Mouse (Mus musculus) mature B cell (primary cell): ENCODE results near the gene Pard3b.

Source experiments
- in situ Hi-C: fragments of 300-500 bp; cut with MboI; formaldehyde crosslinking; loops from 2 replicates; pipeline ENCODE4 v1.14.3; 2019

Gene Pard3b

DNA sequence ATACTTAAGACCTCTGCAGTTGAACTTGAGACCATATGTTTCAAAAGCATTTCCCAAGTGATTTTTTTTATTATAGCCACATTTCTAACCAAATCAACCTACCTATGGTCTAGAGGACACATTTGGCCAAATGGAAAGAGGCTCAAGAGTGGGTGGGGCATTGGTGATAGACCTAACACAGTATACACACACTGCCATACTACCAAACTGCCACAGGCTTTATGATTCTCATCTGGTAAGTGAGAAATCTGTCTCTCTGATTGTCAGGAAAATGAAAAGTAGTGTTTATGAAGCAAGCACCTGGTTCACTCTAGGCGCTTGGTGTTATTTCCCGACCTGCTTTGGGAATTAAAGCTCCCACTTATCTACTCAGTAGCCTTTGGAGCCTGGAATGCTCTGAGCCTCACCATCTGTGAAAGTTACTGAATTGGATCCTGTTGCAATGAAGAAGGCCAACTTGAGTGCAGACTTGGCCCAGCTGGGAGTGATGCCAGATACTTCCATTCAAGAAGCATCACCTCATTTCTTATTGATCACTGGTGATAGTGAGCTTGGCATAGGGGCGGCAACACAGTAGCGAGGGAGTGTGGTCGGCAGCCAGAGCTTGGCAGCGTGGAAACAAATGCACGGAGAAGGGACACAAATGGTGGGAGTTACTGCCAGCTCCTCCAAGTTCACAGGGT, 810.7 kb downstream of the Pard3b start:
- in situ Hi-C loops: no loop called here

DNA sequence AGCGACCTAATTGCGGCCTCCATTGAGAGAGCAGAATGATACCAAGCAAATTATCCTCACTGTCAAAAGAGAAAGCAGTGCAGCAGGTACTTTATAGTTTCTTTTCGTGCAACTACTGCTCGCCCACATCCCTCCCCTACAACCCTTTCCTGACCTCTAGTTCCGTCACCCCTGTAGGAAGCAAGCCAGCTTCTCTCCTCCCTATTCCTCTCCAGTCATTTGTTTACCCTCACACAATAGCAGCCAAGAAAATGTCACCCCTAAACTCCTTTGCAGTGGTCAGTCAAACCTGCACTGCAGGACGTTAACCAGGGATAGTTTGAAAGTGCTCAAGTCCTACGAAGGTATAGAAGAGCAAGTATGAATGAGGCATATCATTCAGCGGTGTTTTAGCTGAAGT, 826.9 kb downstream of the Pard3b start:
- in situ Hi-C loops: no loop called here

DNA sequence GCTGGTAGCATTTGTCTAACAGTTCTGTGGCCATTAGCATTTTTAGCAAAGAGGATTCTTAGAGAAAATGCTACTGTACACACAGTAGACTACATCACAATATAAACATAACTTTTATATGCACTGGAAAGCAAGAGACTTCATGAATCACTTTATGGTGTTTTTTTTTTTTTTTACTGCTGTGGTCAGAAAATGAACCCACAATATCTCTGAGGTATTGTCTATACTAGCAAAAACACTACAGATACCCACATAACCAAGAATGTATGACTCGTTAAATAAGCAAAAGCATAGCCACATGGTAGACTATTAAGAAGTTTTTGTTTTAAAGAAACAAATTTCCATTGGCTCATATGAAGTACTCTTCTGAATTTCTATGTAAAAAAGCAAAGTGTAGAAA, 827.9 kb downstream of the Pard3b start:
- in situ Hi-C loops: no loop called here

DNA sequence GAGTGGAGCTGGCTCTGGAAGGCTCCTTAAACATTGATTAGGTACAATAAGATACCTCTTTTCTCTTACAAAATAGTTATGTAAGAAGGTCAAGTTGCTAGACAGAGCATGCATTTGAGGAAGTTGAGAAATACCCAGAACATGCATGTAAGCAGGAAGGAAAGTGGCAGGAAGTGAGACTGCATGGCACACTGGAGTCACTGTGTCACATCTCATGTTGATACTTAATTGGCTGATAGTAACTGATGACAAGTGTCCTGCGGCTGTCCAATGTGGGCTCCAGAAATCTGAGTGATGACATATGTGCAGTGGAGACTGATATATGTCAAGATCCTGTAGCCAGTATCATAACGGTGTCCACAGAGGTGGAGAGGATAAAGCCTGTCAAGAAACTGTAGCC, 844.4 kb downstream of the Pard3b start:
- in situ Hi-C loops: no loop called here

DNA sequence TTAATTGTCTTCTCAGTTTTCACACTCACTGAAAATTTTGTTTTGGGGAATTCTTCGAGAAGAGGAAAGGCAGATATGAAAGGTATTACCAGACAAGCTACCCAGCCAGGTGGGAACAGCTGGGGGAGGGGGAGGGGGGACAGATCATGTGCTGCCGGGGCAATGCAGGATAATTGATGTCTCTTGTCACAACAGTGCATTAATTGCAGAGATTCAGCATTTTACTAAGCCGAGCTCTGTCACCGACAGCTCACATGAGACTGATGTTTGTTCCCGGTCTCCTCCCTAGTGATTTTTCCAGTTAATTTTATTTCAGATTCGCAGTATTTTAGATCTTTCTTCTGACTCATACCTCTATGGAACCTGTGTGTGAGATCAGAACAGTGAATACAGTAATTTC, 850.2 kb downstream of the Pard3b start:
- in situ Hi-C loops: no loop called here

DNA sequence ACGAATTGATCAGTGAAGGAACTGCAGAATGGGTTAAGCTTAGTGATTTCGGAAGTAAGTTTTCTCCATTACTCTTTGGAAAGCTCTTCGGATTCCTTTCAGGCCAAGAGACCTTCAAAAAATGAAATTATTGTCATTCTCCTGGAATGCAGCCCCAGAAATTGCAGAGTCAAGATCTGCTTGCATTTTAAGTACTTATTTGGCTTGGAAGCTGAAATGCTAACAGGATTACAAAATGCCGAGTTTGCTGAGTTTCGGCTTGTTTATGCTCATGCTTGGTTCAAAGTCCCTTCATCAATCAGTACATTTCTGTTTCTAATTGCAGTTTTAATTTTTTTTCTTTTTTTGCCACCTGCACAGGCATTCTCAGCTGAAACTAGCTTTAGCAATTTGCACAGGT, 860.5 kb downstream of the Pard3b start:
- in situ Hi-C loops: no loop called here

DNA sequence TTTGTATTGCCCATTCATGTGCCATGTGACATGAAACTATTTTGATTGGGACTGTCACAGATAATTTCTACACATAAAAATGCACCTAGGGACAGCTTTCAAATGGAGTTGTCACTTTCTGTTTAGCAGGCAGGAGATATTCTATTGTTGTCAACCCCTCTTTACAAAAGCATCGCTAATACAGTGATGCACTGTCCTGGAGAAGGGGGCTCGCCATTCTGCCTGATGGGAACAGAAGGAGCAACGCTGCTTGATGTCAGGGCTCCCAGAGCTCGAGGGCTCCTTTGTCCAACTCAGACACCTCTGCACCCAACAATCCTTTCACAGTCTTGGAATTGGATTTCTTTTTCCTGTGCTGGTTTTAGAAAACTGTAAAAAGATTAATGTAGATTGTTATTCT, 871.9 kb downstream of the Pard3b start:
- in situ Hi-C loops: no loop called here

DNA sequence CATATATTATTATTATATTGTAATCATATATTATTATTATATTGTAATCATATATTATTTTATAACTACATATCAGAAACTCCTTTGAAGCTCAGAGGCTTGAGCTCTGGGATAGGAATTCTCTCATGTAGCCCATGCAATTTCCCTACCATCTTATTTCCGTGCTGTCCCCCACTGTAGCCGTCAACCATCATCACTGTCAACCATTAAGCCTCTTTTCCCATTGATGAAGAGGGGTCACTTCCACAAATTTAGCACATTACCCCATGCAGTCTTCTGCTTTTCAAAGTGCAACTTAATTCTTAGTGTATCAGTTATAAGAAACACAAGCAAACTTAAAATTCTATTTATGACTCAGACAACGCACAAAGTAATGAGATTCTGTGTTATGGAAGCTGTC, 873.1 kb downstream of the Pard3b start:
- in situ Hi-C loops: no loop called here

DNA sequence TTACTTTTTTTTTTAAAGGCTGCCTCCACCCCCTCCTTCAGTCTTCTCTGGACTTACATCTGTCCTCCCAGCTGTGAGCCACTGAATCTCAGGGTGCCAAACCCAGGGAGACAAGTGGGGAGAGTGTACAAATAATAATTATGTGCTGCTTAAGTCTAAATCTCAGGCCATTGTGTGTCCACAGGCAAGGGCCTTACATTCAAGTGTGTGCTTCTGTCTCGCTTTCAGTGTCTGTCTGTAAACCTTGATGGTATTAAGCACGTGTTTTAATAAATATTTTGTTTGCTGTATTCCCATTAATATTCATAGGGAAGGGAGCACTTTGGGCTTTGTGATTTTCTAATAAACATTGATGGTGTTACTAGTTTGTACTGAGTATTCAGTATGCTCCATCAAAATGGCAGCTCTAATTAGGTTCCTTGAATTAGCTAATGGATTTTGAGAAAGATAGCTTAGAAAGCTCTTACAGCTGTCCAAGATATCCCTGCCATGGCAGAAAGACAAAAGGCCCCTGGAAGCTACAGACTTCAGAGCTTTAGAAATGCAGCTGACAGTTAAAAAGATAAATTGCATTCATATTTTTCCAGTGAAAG, 880.1 kb downstream of the Pard3b start:
- in situ Hi-C loops: no loop called here

DNA sequence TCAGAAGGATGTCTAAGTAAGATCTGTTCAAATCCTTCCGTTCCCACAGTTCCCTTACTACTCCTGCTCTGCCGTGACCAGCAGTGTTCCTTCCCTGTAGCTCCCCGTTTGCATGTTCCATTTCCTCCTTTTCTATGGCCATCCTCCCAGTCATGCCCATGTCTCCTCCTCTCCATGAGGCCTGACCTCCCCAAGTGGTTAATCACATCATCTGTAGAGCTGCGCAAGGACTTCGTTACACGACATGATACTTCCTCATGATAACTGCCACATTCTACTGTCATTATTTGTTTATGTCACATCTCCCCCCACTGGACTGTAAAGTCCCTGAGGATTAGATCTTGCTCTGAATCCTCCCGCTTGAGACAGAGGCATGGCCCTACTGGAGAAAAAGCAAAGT, 882.7 kb downstream of the Pard3b start:
- in situ Hi-C loops: no loop called here

DNA sequence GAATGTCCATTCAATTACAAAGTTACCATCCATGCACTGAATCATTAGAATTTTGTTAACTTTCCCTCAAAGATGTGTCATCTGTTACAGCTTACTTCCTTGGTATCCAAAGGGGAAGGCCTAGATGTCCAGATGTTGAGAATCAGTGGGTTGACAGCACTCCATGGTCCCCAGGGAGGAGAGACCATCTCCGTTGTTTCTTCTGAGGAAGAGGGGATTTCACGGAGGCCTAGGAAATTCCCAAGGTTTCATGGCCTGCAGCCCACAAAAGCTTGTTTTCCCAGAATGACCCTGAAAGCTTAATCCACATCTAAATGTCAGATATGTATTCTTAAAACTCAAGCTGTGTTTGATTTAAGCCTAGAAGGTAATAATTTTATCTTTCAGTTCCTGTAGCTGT, 884.1 kb downstream of the Pard3b start:
- in situ Hi-C loops: no loop called here

DNA sequence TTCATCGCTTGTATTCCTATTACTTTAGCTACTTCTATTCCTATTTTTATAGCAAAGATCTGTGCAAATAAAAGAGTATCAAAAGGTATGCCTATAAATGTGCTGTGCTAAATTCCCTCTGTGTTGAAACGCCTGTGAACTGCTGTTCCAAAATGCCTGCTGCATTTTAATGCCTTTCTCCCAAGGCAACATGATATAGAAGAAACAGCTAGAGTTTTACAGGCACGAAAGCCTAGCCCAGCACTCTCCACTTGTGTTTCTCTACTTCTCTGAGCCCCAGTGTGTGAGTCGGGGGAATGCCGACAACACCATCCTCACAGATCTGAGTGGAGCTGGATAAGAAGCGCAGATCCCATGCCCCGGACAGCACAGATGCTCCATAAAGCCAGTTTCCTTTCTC, 889.2 kb downstream of the Pard3b start:
- in situ Hi-C loops: no loop called here

DNA sequence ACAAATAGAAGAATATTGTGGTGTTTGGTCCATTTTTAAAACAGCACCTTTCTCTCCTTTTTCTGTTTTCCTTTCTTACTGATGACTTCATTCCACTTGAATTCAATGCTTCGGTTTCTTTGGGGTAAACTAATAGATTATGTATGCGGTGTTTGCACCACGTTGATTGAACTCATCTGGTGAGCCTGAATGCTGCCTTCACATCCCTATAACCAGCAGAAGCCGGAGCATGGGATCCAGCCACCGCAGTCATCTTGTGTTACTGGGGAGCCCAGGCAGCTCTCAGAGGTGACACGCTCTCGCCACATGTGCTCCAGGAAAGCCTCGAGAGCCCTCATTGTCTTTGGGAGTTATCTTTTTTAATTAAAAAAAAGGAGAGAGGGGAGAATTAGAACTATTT, 891.3 kb downstream of the Pard3b start:
- in situ Hi-C loops: no loop called here

DNA sequence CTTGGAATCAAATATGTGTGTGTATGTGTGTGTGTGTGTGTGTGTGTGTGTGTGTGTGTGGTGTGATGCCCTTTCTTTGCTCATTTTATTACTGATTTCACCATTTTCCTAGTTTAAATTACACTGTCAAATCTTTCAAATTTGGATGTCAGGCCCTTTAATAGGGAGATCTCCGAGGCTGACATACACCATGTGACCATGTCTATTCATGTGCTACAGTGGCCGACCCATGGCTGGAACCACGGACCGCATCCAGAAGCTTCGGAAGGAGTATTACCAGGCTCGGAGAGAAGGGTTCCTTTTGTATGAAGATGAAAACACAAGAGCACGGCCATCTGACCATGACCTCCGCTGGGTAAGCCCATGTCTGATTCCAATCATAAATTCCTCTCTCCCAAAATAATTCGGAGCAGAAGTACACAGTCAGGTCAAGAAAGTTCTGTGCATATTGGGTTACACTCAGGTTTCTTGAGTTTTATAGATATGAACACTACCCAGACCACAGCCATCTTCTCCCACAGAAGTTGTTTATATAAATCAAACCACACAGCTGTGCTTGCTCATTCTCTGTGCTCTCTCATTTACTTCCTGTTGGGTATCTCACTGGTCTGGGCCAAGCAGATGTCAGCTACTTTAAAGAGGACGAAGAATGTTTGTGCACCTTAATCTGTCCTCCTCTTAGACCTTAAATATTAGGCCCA, 894.0 kb downstream of the Pard3b start:
- in situ Hi-C loops: no loop called here

DNA sequence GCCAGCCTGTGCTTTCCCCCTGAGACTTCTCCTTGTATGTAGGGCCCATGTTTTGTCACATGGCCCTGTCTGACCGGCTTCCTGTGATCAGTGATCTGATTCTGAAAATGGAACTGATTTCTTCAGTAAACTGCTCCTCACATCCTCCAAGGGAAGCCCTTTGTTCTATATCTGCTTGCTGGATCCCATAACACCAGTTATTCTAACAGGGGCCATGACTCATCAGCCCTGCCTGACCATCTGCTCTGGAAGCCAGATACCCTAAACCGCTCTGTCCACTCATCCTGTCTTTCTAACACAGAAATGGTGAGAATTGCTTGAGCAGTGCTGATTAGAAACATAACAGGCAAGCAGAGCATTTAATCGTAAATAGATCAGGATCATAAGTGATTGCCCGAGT, 910.3 kb downstream of the Pard3b start:
- in situ Hi-C loops: no loop called here

DNA sequence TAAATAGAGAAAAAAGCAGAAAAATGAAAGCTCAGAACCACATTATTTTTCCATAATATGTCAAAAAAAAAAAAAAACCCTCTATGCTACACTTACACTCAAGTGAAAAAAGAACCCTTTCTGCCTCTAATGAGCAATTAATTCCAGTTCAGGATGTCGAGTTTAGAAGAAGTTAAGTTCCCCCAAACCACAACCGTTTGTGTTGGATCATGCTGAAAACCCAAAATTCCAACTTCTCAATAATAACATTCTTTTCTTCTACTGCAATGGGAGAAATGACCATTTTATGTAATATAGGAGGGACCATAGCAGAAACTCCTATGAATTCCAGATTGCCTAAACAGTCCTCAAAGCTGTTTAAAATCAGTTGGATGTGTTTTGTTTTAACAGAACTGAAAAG, 911.9 kb downstream of the Pard3b start:
- in situ Hi-C loops: no loop called here

DNA sequence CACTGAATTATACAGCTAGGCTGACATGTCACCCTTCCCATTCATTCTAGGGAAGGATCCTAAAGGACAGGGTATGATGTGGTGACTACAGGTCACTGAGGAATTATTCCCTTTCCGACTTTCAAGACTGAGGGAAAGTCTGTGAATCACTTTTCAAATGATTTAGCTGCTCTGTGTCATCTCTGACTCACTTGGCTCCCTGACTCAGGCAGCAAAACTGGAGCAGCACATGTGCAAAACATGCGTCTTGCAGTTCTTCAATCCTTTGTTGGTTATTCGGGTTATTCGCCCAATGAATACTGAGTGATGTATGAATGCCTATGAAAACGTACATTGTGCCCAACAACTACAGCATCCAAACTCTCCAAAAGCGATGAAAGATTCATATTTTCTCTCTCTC, 912.9 kb downstream of the Pard3b start:
- in situ Hi-C loops: no loop called here

DNA sequence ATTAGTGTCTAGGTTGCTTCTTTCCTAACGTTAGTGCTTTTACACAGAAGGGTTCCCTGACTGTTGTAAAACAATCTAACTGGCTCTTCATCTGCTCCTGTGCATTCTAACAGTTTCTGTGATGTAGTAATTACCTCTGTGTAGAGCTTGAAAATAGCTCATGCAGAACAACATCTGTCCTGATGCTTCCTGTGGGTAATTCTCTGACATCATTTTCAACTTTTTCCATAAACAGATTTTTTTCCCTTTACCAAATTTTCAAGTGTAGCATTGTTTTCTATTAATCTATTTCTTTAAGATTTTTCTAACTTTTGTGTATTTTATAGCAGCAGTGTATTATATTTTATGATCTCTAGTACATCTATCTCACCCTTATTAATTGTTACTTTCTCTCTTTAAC, 917.2 kb downstream of the Pard3b start:
- in situ Hi-C loops: no loop called here

DNA sequence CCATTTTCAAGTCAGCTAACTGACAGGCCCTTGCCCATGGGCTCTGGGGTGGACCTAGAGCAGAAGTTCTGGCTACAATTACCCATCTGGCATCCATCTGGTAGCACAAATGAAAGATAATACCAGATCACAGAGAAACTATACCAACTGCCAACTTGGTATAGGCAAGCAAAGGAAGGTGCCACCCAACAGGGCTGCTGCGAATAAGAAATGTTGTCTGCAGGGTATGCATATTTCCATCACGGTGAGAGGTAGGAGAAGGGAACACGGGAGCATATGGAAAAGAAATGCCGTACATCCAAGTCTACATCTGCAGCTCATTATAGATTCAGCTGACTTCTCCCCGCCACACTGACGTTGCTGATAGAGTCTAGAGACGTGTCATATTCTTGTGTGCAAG, 924.4 kb downstream of the Pard3b start:
- in situ Hi-C loops: no loop called here

DNA sequence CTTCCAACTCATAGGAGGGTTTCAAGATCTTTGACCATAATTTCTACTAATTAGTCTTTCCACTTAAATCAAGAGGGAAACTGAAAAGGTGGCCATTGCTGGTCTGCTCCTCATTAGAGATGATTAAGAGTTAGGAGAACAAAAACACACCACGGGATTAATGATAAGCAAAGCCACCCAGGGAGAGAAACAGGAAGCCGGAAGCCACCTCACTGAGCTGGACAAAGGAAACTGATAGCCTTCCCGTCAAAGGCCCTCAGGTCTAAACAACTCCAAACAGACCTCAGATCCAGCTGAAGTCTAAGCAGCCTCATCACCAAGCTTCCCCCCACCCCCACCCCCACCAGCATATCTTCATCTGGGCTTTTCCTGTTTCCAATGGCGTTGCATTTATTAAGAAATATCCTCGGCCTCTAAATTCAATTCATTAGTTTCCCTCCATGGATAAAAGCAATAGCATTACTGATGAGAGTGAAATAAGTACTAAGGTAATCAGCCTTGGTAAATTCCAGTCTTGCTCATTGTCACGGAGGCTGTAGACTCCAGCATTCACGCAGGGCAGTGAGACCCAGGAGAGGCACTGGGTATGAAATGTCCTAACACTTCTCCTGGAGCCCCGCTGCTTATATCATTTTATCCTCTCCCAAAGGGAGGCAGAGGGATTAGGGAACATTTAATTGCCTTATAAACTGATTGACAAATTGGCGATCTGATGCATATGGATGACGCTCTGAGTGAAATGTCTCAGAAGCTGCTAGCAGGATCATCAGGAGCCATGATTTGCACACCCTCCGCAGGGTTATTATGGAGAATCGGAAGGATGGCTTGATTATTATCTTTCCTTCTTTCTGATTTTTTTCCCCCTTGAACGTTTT, 925.9 kb downstream of the Pard3b start:
- in situ Hi-C loops: no loop called here

DNA sequence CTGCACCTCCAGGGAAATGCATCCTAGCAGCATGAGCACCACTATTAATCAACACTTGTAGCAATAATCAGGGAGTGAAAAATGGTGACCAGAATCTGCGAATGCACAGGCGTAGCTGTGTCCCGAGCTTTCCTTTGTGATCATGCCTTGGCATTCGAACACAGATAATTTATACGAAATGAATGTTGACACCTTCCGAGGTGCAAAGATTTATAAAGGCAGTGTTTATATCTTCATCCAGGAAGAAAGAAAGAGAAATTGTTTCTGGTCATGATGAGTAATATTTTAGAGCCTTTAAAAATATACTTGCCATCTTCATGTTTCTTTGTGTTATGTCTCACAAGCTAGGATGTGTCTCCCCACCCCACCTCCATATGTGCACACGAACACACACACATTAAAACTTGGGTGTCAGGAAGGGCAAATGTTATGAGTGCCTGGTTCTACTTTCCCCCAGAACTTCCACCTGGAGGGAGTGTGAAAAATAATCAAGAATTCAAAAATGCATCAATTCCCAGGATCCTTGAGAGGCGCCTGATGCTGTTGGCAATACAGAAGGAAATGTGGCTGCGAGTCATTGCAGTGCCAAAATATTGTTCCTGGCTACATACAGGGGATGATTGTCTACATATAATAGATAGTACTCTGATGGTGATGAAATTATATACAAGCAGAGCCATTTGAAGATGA, 926.6 kb downstream of the Pard3b start:
- in situ Hi-C loops: no loop called here

DNA sequence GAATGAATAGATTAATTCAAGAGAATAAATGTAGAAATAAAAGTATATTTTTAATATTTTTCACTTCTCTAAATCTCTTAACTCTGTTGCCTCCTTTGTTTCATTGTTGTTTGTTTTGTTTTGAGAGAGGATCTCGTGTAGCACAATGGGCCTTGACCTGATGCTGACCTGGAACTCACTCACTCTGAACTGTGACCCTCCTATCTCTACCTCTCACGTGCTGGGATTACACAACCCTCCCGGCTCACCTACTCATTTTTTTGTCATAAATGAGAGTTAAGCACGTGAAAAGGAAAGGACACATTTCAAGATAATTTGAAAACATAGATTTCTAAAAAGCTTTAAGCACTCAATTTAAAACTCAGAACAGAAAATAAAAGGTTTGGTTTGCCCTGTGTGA, 928.0 kb downstream of the Pard3b start:
- in situ Hi-C loops: no loop called here
